Mouse (Mus musculus) stomach, postnatal 0 days (tissue): ENCODE results near the gene Wbp2. TPM values are rescaled to one million over a fixed set of nuclear protein-coding genes. Genes with fewer than 3 reads are reported as not detected.

ENCODE experiments used
- ATAC-seq: fragments of 200-750 bp; cut with Nextera tagmentation; 2 replicates; pipeline ENCODE4 v1.8.0; 2017; ENCODE audit not compliant: low FRiP score, low TSS enrichment
- DNase-seq: peaks from one replicate; pipeline ENCODE4 v3.0.0-alpha.2; 2016; ENCODE audit warnings: low spot score
- H3K27ac ChIP-seq: fragments of 300-500 bp; sonication (generic); replicated peaks from 2 replicates; pipeline ENCODE4 v1.5.1; 2014; ENCODE audit warnings: mild to moderate bottlenecking, control low read depth
- H3K27me3 ChIP-seq: fragments of 300-500 bp; sonication (generic); 2 replicates; pipeline ENCODE4 v1.6.1; 2014; ENCODE audit warnings: low read length; ENCODE audit not compliant: control insufficient read depth, insufficient read depth
- H3K36me3 ChIP-seq: fragments of 300-500 bp; sonication (generic); 2 replicates; pipeline ENCODE4 v1.6.1; 2014; ENCODE audit warnings: low read length, mixed read lengths; ENCODE audit not compliant: control insufficient read depth, insufficient read depth
- H3K4me1 ChIP-seq: fragments of 300-500 bp; sonication (generic); replicated peaks from 2 replicates; pipeline ENCODE4 v1.6.1; 2014; ENCODE audit warnings: antibody characterized with exemption; ENCODE audit not compliant: control insufficient read depth, insufficient read depth
- H3K4me2 ChIP-seq: fragments of 300-500 bp; sonication (generic); replicated peaks from 2 replicates; pipeline ENCODE4 v1.6.1; 2014; ENCODE audit warnings: low read depth, mild to moderate bottlenecking, control low read depth, moderate library complexity
- H3K4me3 ChIP-seq: fragments of 300-500 bp; sonication (generic); 2 replicates; pipeline ENCODE4 v1.5.1; 2014; ENCODE audit warnings: low read depth, low read length, control low read depth
- H3K9ac ChIP-seq: fragments of 300-500 bp; sonication (generic); 2 replicates; pipeline ENCODE4 v1.6.1; 2014; ENCODE audit warnings: mild to moderate bottlenecking, low read length, control low read depth, mixed read lengths
- H3K9me3 ChIP-seq: fragments of 300-500 bp; sonication (generic); 2 replicates; pipeline ENCODE4 v1.6.1; 2016; ENCODE audit warnings: low read length; ENCODE audit not compliant: control insufficient read depth
- CTCF ChIP-seq: IDR thresholded peaks from 2 replicates; pipeline ENCODE4 v1.5.1; 2016; ENCODE audit warnings: antibody characterized with exemption, low read depth, mild to moderate bottlenecking, moderate library complexity
- EP300 ChIP-seq: optimal IDR thresholded peaks from 2 replicates; pipeline ENCODE3; 2016; ENCODE audit warnings: antibody characterized with exemption
- WGBS: fragments of 180-500 bp; shearing (Covaris S2); extraction: QIAGEN DNeasy Blood & Tissue Kit; methylation state at CpG from one replicate; pipeline ENCODE4 v1.1.7; 2014; 5-methylcytosine and 5-hydroxymethylcytosine counted together
- polyA plus RNA-seq: library from polyadenylated mRNA; unstranded; fragments of >200 nt; fragmentation: Nextera tagmentation; extraction: Ambion mirVana; gene quantifications from 2 replicates; pipeline ENCODE4 v1.2.1, GENCODE M21; 2015

The Wbp2 gene
- polyA plus RNA-seq, 1 experiment from 2014 or later = 71.0 TPM

DNA sequence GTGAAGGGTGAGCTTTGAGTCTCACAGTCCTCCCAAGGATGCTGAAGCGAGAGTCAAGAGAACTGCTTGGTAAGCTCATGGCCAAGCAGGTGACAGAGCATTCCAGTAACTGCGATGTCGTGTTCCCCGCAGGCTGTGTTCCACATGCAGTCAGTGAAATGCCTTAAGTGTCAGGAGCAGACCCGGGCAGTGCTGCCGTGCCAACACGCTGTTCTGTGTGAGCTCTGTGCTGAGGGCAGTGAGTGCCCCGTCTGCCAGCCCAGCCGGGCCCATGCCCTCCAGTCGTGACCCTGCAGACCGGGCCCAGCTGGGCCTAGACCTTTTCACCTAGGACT is 27.1 kb downstream of the Wbp2 start:
- Histone ChIP-seq H3K36me3 (peaks cover 40% of the 10 kb centered on the region), H3K27me3 (no peaks in the 10 kb centered on the region), H3K9ac (no peak overlapping the region), H3K27ac (no peak overlapping the region), H3K4me1 (no peaks in the 10 kb centered on the region), H3K4me3 (no peak overlapping the region), H3K9me3 (no peaks in the 10 kb centered on the region), H3K4me2 (no peak overlapping the region)
- no peak for ATAC-seq
- TF ChIP-seq EP300 = no peak
- TF ChIP-seq CTCF = no peak
- WGBS = 87% methylated on average over 11 of the region's 11 CpGs
- DNase-seq = no peak

GRCm38 (mm10) chr11:116058868-116059690 is 27.7 kb downstream of the Wbp2 start:
- no peak for TF ChIP-seq EP300
- no peak for TF ChIP-seq CTCF

GRCm38 (mm10) chr11:116058022-116058614 is 28.7 kb downstream of the Wbp2 start:
- TF ChIP-seq EP300 (no peak), CTCF (no peak)

More at GRCm38 (mm10) chr11:116058868-116059690, 27.7 kb downstream of the Wbp2 start:
- no peaks in the 10 kb centered on the region for H3K4me1 ChIP-seq
- H3K27ac ChIP-seq = no peak overlapping the region
- no peak for ATAC-seq
- H3K4me3 ChIP-seq = no peak overlapping the region
- no peak for DNase-seq
- H3K27me3 ChIP-seq = no peaks in the 10 kb centered on the region
- H3K9me3 ChIP-seq = no peaks in the 10 kb centered on the region
- no peak overlapping the region for H3K4me2 ChIP-seq
- H3K9ac ChIP-seq = no peak overlapping the region
- 92% methylated on average over 17 of the region's 17 CpGs for WGBS
- peaks cover 44% of the 10 kb centered on the region for H3K36me3 ChIP-seq

GRCm38 (mm10) chr11:116057237-116057881 is 29.4 kb downstream of the Wbp2 start:
- Histone ChIP-seq H3K4me1 (no peaks in the 10 kb centered on the region), H3K27ac (no peak overlapping the region), H3K9ac (no peak overlapping the region), H3K4me2 (no peak overlapping the region), H3K36me3 (peaks cover 56% of the 10 kb centered on the region), H3K9me3 (no peaks in the 10 kb centered on the region), H3K4me3 (no peak overlapping the region), H3K27me3 (no peaks in the 10 kb centered on the region)
- DNase-seq = no peak
- TF ChIP-seq CTCF (no peak), EP300 (no peak)
- 79% methylated on average over 4 of the region's 4 CpGs for whole genome bisulfite sequencing
- ATAC-seq = no peak

More at GRCm38 (mm10) chr11:116058022-116058614, 28.7 kb downstream of the Wbp2 start:
- Histone ChIP-seq H3K9ac (no peak overlapping the region), H3K27ac (no peak overlapping the region), H3K4me3 (no peak overlapping the region), H3K36me3 (peaks cover 52% of the 10 kb centered on the region), H3K4me2 (no peak overlapping the region), H3K4me1 (no peaks in the 10 kb centered on the region), H3K9me3 (no peaks in the 10 kb centered on the region), H3K27me3 (no peaks in the 10 kb centered on the region)
- ATAC-seq (no peak), DNase-seq (no peak)
- 62% methylated on average over 12 of the region's 12 CpGs for WGBS

GRCm38 (mm10) chr11:116055873-116056272 is 30.9 kb downstream of the Wbp2 start:
- WGBS = 91% methylated on average over 11 of the region's 11 CpGs
- no peaks in the 10 kb centered on the region for H3K4me1 ChIP-seq
- no peaks in the 10 kb centered on the region for H3K9me3 ChIP-seq
- no peaks in the 10 kb centered on the region for H3K27me3 ChIP-seq
- no peak overlapping the region for H3K4me2 ChIP-seq
- H3K27ac ChIP-seq = no peak overlapping the region
- peaks cover 54% of the 10 kb centered on the region for H3K36me3 ChIP-seq
- DNase-seq = no peak
- no peak overlapping the region for H3K9ac ChIP-seq
- no peak for ATAC-seq
- no peak for TF ChIP-seq CTCF
- TF ChIP-seq EP300 = no peak
- no peak overlapping the region for H3K4me3 ChIP-seq
